Mouse (Mus musculus) embryonic fibroblast, embryonic 13.5 days (primary cell): Measurements from ENCODE around the gene Ccdc186.

Experiments used
- CTCF ChIP-seq: IDR thresholded peaks from 2 replicates; pipeline ENCODE4 v1.5.1; 2011; ENCODE audit warnings: mild to moderate bottlenecking, control low read depth, low read length, moderate library complexity, borderline replicate concordance; ENCODE audit not compliant: insufficient read depth
- POLR2A ChIP-seq: IDR thresholded peaks from 2 replicates; pipeline ENCODE4 v1.6.1; 2011; ENCODE audit warnings: low read depth, mild to moderate bottlenecking, control low read depth, low read length, moderate library complexity

- TF ChIP-seq POLR2A (no peak), CTCF (no peak)
Measured at GRCm38 (mm10) chr19:56828305-56828704, 6.3 kb upstream of the Ccdc186 start.
